Mouse (Mus musculus): ENCODE data around the gene Wwox. TPM values are rescaled to one million over a fixed set of nuclear protein-coding genes. Genes with fewer than 3 reads are reported as not detected.

Wwox gene
- total RNA-seq, 2 experiments from 2014 or later, result 28.8 to 30.2 TPM

GRCm38 (mm10) chr8:115007280-115007679 lies 567.8 kb downstream of the Wwox start:
- no peak for DNase-seq (ENCODE audit: low spot score in 2 of 2)

- no peak for DNase-seq (ENCODE audit: low spot score in 2 of 2)
Measured at GRCm38 (mm10) chr8:115008624-115009620, 569.5 kb downstream of the Wwox start.

GRCm38 (mm10) chr8:115009897-115010768 lies 570.7 kb downstream of the Wwox start:
- DNase-seq (ENCODE audit: low spot score in 2 of 2), result no peak

- no peak for DNase-seq (ENCODE audit: low spot score in 2 of 2)
Measured at GRCm38 (mm10) chr8:115010769-115011073, 571.3 kb downstream of the Wwox start.

DNA sequence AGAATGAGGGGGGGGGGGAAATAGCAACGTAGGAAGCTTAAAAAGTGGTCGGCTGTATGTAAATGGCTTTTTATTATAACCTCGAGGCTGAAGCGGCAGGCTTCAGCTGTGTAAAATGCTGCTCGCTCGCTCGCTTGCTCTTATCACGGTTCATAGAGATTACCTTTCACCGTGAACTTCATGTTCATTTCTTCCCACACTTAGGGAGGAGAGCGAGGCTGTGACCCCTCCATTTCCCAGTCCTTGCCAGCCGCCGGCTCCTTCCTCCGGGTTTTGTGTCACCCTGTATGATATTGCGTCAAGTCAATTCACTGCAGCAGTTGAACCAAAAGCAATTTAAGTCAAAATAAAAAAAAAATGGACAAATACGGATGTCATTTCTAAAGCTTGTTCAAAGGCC lies 580.2 kb downstream of the Wwox start:
- DNase-seq (ENCODE audit: low spot score in 2 of 2), result no peak

DNA sequence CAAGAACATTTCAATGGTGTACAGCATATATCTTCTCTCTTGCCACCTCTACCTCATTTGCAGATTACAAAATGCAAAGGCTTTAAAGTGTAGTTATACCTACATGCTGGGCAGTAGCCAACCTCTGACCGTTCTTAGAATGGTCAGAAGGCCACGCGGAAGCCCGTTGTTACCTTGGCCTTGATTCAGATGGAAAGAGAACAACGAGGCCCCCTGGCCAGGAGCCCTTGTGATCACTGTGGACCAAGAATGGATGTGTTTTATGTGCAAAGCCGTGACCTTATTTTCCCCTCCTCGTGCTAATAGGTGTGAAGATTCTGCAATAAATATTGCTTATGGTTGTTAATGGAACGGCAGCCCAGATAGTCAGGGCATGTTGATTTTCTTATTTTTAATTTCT lies 582.3 kb downstream of the Wwox start:
- DNase-seq (ENCODE audit: low spot score in 2 of 2), result no peak

DNA sequence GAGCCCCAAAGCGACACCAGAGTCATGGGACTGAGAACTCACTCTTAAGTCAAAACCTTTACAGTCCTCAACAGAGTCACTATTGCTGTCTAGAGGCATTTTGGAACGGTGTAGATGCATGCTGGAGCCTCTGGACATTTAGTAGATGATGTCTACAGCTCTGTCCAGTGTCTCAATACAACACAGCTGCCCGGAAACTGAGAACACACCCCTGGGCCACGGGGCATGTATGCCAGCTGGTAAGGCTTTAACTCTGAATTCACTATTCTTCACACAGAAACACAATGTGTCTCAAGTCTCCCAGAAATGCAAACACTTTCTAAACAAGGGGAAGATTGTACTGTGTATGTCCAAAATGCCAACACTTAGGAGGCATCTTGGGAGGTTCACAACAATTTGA lies 584.6 kb downstream of the Wwox start:
- DNase-seq (ENCODE audit: low spot score in 2 of 2), result no peak

- DNase-seq (ENCODE audit: low spot score in 2 of 2), result no peak
Measured at GRCm38 (mm10) chr8:115025390-115026098, 586.1 kb downstream of the Wwox start.

- DNase-seq (ENCODE audit: low spot score in 2 of 2), result no peak
Measured at GRCm38 (mm10) chr8:115026201-115026600, 586.7 kb downstream of the Wwox start.

DNA sequence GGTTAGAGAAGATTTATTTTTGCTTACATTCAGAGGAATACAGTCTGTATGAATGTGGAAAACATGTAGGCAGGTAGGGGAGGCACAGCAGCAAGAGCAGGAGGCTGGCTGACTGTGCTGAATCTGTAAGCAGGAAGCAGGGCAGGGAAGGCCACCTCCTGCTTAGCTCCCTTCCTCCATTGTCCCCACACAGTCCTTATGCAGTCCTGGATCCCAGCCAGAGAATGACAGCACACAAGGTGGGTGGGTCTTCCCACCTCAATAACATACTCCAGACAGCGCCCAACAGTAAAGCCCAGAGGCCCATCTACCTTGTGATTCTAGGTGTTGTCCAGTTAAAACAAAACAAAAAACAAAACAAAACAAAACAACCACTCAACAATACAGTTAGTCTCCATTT lies 593.7 kb downstream of the Wwox start:
- DNase-seq (ENCODE audit: low spot score in 2 of 2), result no peak

DNA sequence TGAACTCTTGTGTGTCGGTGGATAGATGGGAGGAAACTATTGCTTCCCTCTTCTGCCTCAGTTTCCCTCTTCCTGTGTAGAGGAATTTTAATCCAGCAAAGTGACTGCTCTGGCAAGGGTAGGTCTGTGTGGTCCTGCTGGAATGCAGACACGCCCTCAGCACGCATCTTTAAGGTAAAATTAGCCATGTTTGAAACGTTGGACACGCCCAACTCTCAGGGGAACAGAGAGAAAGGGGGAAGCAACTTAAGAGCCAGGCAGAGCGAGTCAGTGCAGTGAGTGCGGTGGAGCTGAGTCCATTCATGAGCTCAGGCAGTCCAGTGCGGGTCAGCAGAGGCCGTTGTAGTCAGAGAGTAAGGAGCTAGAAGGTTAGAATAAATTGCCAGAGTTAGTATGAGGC lies 596.6 kb downstream of the Wwox start:
- no peak for DNase-seq (ENCODE audit: low spot score in 2 of 2)

DNA sequence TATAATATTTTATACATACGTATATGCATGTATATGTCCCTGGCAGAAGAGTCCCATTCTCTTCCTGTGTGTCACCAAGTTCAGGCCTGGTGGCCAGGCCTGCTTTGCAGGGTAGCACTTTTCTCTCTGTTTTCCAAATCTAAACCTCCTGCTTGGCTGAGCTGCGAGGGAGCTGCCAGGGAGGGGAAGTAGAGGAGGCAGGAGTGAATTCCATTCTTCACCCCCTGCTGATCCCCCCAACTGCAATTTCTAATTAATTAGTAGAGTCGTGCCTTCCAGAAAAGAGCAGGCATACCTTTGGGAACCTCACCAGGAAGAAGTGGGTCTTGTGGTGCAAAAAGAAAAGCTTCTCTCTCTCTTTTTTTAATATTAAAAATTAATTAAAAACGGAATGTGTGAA lies 599.0 kb downstream of the Wwox start:
- DNase-seq (ENCODE audit: low spot score in 2 of 2), result no peak

DNA sequence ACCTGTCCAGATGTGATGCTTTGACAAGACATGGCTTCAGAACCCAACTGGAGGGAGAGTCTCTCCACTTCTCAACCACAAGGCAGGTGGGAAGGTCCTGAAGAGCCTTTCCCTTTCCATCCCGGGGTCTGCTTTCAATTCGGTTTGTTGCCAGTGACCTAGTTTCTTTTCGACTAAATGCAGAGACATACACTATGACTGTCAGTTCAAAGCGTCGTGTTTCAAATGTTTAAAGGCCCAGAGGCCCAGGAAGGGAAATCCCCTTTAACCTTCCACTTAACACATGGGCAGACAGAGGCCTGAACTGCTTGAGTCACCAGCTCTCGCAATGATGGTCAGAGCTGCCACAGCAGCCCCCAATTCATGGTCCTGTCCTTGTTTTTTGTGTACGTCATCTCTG lies 606.3 kb downstream of the Wwox start:
- no peak for DNase-seq (ENCODE audit: low spot score in 2 of 2)

DNA sequence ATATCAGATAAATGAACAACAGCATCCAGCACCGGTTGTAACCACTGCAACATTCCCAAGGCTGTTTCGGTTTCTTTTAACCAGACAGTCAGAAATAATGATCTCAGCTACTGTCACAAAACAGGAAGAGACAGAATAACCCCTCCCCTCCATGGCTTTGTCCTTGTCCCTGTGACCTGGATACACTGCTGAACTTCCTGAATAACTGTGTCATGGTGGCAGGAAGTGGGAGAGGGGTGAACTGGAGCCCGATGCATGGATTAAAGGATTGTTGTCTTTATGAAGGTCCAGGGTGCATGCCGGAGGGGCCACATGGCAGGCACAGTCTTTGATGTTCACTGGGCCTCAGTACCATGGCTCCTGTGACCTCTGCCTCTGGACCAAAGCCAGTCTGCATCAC lies 607.0 kb downstream of the Wwox start:
- DNase-seq (ENCODE audit: low spot score in 2 of 2), result no peak

GRCm38 (mm10) chr8:115058193-115058835 lies 618.9 kb downstream of the Wwox start:
- DNase-seq (ENCODE audit: low spot score in 2 of 2), result no peak

DNA sequence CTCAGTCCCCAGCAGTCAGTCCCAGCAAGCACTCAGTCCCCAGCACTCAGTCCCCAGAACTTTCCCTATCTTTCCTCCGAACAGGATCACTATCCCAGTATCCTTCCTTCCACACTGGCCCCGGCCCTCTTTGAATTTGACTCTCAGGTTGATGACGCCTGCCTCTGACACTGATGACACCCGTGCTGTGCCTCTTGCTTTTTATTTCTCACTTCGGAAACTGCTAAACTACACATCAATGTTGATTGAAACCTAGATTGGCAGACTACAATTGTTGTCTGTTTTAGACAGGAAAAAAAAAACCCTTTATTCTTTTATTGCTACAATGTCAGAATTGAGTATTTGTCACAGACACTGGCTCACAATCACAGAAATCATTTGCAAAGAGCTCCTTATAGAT lies 624.2 kb downstream of the Wwox start:
- DNase-seq (ENCODE audit: low spot score in 2 of 2), result no peak

GRCm38 (mm10) chr8:115064691-115065090 lies 625.2 kb downstream of the Wwox start:
- no peak for DNase-seq (ENCODE audit: low spot score in 2 of 2)

- no peak for DNase-seq (ENCODE audit: low spot score in 2 of 2)
Measured at GRCm38 (mm10) chr8:115065386-115065785, 625.9 kb downstream of the Wwox start.

DNA sequence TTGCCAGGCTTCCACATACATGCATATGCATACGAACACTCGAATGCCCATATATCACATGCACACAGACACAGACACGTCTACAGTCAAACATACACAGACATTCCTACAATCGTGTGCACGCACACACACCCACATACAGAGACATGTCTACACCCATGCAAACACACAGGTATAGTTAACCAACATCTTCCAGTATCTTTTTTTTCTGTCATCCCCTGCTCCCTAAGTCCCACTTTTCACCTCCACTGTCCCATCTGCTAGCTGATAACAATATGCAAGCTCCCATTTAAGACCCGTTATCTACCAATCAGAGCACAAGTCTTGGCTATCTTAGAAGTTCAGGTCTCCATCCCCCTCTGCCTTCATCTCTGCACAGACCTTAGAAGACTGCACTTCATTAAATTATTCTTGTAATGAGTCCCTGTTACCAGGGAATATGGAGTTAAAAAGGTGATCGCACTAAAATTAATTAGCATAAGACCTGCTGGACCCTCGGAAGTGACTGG lies 627.1 kb downstream of the Wwox start:
- DNase-seq (ENCODE audit: low spot score in 2 of 2), result no peak

- DNase-seq (ENCODE audit: low spot score in 2 of 2), result no peak
Measured at GRCm38 (mm10) chr8:115068723-115069122, 629.3 kb downstream of the Wwox start.

GRCm38 (mm10) chr8:115070225-115070624 lies 630.8 kb downstream of the Wwox start:
- no peak for DNase-seq (ENCODE audit: low spot score in 2 of 2)
